Mouse (Mus musculus) right cerebral cortex, postnatal 4 days (tissue): ENCODE data around the gene Kcnq4.
A peak's percentile ranks its signal among the peaks of the same experiment; 100 is the strongest.

Source experiments
- DNase-seq: peaks from one replicate; pipeline ENCODE4 v3.0.0-alpha.2; 2022

Gene Kcnq4

DNA sequence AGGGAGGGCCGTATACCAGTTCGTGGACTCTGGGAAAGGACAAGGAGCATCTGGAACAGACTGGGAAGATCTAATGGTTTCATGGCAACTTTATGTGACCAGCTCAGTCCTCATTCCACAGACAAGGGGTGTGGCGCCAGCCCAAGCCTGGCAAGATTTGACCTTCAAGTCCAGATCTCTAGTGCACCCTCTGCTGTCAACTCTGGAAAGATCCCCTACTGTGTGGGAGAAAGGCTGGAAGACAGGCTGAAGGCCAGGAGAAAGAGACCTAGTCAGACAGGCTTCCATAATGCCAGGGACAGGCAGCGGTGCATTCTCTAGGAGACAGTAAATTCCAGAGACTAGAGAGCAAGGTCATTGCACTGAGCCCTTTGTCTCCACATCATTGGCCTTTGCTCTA is 79.9 kb downstream of the Kcnq4 start:
- DNase-seq: no peak

DNA sequence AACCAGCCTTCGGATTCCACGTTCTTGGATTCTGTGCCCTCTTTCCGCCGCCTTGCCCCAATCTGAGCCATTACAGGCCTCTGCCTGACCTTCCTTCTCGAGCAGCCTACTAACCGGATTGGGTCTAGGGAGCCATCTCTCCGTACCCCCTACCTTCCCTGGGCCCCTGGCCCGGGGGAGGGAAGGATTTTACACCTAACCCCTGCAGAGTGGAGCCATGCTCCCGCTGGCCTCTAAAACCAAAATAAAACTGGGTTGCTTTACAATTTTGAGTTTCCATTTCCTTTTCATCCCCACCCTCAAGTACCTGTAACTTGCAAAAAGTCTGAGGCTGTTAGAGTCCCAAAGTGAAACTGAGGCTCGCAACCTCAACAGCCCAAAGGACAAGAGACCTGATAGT is 80.9 kb downstream of the Kcnq4 start:
- DNase-seq: no peak

DNA sequence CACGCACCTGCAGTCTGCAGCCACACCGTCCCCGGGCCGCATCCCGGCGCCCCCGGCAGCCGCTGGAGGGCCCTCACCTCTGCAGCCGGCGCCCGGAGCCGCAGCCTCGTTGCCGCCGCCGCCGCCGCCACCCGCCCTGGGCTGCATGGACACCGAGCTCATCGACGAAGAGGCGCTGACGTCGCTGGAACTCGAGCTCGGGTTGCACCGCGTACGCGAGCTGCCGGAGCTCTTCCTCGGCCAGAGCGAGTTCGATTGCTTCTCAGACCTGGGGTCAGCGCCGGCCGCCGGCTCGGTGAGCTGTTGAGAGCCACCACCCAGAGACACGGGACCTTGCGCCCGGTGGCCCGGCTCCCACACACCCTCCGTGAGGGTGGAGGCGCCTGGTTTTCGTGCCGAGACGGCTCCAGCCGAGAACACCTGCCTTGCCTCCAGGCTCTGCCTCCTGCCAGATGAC is 81.3 kb downstream of the Kcnq4 start:
- DNase-seq: peak; percentile 48

DNA sequence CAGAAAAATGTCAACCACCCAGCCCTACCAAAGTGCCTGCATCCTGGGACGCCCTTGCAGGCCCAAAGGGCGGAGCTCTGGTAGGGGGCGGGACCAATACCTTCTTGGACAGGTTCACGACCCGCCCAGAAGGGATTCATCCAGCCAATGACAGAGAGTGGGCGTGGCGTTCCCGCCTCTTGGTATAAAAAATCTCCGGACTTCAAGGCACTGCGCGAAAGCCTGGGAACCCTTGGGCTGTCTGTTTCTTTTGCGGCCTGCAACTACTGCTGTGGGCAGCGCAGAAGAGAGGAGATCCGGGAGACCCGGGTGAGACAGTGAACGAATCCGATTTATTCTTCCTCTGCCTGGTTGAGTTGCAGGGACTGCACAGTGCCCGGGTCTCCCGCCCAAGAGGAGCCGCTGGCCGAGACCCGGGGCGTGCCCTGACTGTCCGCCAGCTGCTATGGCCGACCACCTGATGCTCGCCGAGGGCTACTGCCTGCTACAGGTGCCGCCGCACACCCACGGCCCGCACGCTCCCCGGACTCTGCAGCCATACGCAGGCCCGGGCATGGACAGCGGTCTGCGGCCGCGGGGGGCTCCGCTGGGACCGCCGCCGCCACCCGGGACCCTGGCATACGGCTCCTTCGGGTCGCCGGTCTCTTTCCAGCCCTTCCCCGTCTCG is 81.9 kb downstream of the Kcnq4 start, which contains the start of gene Cited4:
TSS of gene Cited4 (plus strand) at position 215 of the 667 bp plus-strand sequence.
- DNase-seq: peak; percentile 68

DNA sequence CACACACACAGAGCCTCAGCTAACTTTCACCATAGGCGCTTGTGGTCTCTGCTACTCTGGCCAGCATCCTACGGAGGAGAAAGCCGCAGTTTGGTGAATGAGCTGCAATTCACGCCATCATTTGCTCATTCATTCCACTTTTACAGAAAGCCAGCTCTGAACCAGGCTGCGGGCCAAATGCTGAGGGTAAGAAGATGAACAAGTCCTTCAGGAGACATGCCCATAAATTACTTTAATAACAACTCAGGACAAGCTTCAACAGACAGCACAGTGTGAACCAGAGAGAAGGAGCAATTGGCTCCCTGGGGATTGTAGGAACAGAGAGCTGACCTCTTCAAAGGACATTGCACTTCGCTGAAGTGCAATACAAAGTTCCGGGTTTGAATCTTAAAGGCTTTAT is 82.6 kb downstream of the Kcnq4 start:
- no peak for DNase-seq

DNA sequence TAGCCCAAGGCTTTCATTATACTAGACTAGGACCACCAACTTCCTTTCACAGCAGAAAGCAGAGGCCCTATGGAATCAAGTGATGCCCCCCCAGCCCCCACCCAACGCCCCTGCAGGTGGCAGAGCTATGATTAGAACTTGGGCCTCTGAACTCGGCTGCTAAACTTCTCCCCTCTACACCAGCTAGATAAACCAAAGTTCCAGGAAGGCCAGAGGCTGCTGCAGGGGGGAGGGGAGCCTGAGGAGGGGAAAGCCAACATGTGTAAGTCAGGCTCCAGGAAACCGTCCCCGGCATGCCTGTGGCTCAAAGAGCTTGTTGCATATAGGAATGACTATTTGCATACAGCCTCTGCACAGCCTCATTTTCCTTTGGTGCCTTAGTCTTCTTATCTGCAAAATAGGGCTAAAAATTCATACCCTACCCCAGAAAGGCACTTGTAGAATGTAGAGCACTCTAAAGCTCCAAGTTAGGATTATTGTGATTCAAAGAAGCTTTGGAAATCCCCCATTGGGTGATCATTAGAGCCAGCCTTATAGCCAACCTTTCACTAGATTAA is 83.2 kb downstream of the Kcnq4 start:
- DNase-seq: no peak

DNA sequence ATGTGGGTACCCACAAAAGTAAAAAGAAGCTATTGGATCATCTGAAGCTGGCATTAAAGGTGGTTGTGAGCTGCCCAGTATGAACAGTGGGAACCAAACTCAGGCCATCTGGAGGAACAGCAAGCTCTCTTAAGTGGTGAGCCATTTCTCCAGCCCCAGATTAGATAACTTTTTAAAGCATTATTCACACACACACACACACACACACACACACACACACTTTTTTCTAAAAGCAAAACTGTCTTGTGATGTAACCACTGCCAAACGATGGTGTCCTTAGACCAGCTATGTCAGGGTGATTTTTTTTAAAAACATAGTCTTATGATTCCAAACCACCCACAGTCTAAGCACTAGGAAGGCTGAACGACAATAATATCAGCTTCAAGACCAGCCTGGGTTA is 83.8 kb downstream of the Kcnq4 start:
- no peak for DNase-seq

DNA sequence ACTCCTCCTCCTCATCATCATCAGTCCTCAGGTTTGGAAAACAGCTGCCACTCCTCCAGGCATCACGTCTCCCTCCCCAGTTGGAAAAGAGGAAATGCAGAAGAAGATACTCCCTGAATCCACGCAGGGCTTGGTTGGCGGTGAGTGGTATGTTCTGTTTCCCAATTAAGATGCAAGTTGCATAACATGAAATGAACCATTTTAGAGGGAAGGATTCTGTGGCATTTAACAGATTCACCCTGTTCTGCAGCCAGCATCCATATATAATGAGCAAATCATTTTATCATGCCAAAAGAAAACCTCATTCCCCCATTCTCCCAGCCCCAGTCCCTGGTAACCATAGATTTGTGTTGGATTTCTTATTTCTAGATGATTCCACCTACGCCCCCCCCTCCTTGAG is 87.9 kb downstream of the Kcnq4 start:
- no peak for DNase-seq

DNA sequence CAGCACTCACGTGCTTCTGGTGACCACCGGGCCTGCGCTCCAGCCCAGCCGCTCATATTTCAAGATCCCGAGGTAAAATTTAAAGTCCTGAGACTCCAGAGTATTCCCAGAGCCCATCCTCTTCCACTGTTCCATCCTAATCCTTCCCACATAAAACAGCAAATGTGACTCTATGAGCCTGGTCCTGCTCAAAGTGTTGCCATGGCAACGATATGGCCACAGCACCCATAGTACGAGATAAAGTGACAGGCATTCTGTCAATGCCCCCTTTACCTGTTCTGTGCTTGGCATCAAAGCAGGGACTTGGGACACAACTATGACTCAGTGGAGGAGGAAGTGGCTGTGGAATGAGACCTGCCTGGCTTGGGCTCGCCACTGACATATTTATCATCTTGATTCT is 92.5 kb downstream of the Kcnq4 start:
- DNase-seq: no peak

DNA sequence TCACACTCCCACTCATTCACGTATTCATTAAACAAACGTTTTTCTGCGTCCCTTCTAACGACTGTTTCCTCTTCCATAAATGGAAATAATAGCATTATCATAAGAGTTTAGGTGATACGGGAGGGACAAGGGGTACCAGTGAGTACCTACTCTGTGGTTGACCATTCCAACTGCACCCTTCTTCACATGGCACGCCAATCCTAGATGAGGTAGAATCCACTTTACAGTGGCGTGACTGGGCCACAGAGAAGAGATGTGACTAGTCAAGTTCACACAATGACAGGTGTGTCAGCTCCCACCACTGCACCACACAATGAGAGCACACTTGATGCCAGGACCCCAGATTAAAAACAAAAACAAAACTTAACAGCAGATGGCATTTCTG is 98.2 kb downstream of the Kcnq4 start:
- no peak for DNase-seq

DNA sequence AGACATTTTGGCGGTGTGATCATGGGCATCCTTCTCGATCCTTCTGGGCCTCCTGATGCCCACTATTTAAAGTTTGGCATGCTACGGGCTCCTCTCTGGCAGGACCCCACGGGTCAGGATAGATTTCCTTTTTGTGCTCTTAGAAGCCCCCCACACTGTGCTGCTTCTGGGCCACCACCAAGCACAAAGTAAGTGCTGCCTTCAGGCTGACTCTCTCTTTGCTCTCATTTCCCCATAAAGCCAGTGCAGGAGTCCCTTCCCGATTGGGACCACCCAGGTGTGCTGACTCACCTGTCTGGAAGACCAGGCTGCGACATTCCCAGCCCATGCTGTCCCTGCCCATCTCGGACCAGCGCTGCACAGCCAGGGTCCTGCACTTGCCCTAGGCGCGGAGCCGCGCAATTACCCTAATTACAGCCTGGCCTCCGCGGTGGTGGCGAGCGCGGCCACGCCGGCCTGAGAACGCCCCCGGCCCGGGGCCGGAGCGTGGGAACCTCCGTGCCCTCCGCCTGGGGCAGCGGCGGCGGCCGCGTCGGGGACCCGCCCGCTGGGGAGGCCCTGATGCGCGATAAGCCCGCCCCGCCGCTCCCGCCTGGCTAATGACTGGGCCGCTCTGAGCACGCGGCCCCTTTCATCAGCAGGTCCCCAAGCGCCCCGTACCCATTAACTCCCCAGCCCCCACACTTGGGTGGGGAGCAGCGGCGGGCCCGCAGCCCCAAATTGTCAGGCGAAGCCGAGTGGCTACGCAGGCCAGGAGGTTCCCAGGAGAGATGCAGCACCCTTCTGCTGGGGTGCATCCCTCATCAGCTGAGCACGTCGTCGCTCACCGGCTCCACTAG is 98.8 kb downstream of the Kcnq4 start:
- peak; percentile 56 for DNase-seq
